Mouse (Mus musculus) large intestine, adult 2 months (tissue): ENCODE data around the gene Srm. TPM values are rescaled to one million over a fixed set of nuclear protein-coding genes. Genes with fewer than 3 reads are reported as not detected.
A peak's percentile ranks its signal among the peaks of the same experiment; 100 is the strongest.

Source experiments
- DNase-seq: peaks from one replicate; pipeline ENCODE4 v3.0.0-alpha.2; 2012; ENCODE audit warnings: low read depth, low spot score
- WGBS: fragments of 180-500 bp; shearing (Covaris S2); methylation state at CpG from one replicate; pipeline ENCODE4 v1.1.7; 2018; 5-methylcytosine and 5-hydroxymethylcytosine counted together
- polyA plus RNA-seq: library from polyadenylated mRNA; depleted of rRNA; stranded (reverse); fragments of >200 nt; gene quantifications from 2 replicates; pipeline ENCODE4 v1.2.3, GENCODE M21; 2012

Gene Srm
- polyA plus RNA-seq, 1 experiment = 69.9 TPM

DNA sequence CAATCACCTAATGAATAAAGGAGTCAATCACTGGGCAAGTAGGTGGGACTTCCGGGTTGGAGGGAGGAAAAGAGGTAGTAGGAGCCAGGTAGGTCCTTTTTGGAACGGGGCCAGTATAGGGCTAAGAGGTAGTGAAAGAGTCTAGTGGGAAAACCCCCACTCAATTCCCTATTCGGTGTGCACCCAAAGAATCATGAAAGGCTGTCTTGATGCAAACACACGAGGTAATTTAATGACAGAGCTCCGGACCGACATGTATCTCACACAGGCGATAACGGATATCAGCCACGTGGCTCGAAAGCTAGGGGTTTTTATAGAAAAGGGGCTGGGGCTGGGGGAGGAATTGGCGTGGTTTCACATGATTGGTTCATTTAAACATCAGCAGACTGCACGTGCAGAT lies 7.5 kb downstream of the Srm start:
- no peak for DNase-seq
- WGBS = 93% methylated on average over 12 of the region's 12 CpGs

DNA sequence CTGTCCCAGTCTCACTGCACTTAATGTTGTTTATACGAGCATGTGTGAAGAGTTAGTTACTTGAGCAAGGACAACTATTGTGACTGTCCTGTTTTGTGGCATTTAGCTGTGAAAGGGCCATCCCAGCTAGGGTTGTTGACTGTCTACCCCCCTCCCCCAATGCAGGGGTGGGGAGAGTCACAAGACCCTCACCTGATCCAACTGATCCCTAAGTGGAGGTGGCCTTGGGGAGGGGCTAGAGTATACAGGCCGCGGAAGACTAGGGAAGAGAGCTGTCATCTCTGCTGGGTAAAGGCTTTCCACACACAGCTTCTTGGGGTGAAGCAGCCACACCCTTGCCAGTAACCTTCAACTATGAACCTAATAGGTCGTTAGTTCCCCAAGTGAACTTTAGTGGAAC lies 9.0 kb downstream of the Srm start:
- 75% methylated on average over 4 of the region's 4 CpGs for WGBS
- no peak for DNase-seq

DNA sequence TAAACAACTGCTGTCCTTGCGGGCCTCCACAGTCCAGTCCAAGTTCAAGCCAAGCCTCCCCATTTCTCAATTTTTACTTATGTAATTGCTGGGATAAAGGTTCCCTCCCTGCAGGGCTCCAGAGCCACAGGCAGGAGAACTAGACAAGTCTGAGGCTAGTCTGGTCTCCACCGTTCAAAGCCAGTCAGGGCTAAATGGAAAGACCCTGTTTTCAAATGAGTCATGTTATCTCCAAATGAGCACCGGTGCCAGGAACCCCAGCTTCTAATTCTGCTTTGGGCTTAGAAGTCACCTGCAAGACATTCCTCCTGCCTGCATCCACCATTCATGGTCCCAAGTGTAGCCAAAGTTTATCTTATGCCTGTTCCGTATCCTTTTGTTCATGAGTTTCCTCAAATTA lies 10.6 kb downstream of the Srm start:
- 75% methylated on average over 4 of the region's 4 CpGs for WGBS
- DNase-seq = no peak

DNA sequence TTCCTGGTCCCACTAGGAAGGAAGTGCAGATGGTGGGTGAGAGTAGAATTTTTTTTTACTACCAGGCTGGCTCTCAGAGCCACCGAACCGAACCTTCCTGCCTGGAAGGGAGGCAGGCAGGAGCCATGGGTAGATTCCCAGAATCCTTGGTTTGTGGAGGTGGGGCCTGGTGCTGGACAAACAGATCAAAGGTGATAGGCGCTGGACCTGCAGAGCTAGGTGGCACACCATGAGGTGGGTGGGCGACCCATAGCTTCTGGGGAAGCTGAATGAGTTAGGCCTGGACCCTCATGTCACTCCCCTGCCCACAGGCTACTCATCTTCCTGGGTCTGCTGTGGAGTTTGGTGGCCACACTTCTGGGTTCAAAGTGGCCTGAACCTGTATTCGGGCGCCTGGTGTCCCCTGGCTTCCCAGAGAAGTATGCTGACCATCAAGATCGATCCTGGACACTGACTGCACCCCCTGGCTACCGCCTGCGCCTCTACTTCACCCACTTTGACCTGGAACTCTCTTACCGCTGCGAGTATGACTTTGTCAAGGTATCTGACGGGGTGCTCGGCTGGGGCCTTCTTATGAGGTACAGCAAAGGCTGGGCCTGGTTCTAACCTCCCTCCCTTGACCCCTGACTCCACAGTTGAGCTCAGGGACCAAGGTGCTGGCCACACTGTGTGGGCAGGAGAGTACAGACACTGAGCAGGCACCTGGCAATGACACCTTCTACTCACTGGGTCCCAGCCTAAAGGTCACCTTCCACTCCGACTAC lies 11.2 kb downstream of the Srm start, which contains the start of gene Masp2:
Masp2 (plus strand) TSS at position 198 of the 764 bp plus-strand sequence.
- 82% methylated on average over 14 of the region's 14 CpGs for WGBS
- no peak for DNase-seq

DNA sequence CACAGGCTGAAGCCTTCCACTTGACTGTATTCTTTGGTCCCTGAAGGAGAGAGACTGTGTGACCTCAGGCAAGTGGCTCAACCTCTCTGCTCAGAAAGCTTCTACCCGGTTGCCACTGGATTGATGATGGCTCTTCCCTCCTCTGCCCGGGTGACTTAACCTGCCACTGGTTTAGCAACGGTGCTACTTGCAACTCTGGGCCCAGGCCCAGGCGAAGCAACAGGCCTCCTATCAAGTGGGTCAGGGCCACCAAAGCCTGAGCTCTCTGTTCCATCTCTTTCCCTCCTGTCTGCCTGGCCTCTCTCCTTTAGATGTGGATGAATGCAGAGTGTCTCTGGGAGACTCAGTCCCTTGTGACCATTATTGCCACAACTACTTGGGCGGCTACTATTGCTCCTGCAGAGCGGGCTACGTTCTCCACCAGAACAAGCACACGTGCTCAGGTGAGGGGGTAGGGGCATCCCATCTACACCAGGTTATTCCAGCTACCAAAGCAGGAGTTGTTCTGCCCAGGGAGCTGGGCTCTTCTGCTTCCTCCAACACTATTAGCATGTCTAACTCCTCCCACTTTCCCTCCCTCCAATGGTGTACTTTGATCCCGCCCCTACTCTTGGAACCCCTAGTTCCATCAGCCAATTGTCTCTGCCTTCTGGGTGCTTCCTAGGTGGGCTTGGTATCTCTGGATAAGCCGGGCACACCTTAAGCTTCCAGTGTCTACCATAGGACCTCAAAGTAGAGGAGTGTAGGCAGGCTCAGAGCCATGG lies 12.3 kb downstream of the Srm start:
- WGBS = 72% methylated on average over 10 of the region's 10 CpGs
- DNase-seq = no peak

DNA sequence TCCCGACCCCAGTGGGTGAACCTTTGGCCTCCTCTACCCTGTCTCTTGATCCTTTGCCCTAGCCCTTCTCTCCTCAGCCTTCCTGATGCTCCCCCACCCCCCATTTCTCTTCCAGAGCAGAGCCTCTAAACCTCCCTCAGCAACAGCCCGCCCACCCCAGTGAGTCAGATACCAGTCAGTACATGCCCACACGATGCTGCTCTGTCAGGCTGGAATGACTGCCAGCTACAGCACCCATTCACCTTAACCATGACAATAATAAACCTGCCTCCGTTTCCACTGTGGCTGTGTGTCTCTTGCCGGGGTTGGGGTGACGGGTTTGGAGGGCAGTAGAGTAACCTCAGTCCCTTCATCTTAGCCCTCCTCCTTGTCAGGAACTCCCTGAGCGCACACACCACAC lies 12.8 kb downstream of the Srm start:
- DNase-seq = no peak
- 77% methylated on average over 7 of the region's 7 CpGs for WGBS

DNA sequence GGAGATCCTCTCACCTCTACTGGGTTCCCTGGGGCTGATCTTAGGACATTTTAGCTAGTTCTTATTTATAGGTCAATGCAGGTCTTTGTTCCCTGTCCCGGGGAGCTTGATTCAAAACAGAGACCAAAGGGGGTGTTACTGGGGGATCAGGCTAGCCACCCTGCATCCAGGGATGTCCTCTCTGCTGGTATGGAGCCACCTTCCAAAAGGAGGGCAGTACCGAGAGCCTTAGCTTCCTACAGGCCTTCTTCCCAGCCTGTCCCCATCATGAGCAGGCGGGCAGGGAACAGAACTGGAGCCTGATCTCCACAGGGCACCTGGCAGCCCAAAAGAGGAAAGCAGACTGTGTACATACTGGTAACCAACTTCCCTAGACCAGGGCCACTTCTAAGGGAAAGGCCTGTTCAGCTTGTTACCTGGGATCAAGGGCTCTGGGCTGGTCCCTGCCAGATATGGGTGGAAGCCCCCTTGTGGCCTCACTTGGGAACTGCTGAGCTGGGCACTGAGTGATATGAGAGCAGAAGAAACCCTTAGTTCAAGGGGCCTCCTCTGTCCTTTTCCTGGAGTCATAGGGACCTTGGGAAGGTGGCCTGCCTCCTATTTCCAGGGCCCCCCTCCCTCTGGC lies 13.3 kb downstream of the Srm start:
- 96% methylated on average over 3 of the region's 3 CpGs for WGBS
- no peak for DNase-seq

DNA sequence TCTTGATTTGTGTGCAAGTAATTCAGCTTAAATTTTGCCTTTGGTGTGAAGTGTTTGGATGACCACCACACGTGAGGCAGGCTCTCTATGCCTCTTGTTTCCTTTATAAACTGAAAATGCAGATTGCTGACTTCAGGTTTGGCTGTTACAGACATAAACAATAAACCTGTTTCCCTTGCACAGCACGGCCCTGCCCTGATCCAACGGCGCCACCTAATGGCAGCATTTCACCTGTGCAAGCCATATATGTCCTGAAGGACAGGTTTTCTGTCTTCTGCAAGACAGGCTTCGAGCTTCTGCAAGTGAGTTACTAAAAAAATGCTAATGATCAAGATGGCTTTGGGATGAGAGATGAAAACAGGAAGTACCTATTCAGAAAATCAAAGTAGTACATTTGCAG lies 16.5 kb downstream of the Srm start:
- no peak for DNase-seq
- WGBS = 10% methylated on average over 5 of the region's 5 CpGs

DNA sequence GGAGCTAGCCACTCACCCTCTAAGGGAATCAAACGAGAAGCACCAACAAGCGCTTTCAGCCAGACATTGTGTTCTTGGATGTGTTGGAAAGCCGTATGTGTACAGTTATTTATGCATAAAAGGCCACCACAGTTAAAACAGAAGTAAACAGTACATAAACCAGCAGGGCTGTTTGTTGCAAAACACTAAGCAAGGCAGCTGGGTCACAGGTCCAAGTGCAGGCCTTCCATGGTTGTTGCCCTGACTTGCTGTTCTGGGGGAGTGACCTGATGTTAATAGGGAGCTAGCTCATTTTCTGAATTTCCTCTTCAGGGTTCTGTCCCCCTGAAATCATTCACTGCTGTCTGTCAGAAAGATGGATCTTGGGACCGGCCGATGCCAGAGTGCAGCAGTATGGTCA lies 18.5 kb downstream of the Srm start:
- no peak for DNase-seq
- WGBS = 74% methylated on average over 5 of the region's 5 CpGs

DNA sequence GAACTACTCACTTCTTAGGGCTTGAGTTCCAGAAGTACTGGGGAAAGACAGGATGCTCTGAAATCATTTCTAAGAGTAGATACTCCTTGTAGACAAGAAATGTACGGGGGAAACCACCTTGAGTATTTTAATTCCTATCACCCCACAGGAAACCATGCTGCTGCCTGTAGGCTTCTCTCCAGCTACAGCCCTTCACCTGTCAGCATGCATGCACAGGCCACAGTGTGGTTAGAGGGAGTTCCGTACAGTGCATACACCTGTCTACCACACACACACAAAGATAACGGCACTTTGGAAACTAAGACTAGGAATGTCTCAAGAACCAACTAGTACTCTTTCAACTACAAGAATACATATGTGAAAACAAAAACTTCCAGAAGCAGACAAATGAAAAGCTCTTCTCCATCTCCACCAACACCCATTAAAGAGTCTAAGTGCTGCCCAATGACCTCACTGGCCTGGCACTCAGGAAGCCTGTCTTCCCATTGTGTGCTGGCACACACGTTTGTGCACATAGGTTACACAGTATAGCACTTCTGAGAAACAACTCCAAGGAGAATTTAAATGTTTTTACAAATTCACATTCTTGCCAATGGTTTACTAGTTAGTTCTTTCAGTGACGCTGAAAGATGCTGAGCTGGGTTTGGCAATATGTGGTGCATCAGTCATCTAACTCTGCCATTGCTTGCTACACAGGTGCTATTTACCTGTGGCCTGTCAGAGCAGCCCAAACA lies 19.5 kb downstream of the Srm start:
- WGBS = 57% methylated on average over 5 of the region's 5 CpGs
- DNase-seq = no peak

DNA sequence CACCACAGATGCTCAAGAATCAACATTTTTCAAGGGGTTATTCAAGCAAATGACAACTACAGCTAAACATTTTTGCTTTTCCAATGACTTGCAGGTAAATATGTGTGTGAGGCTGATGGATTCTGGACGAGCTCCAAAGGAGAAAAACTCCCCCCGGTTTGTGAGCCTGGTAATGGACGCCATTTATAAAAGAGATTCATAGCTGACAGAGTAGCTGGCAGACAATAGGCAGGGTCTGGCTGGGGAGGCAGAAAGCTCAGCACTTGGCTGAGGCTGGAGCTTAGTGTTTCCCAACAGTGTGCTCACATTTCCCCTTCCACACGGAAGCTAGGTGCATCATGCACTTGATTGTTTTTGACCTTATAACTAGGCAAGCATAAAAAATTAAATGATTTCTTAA lies 21.3 kb downstream of the Srm start:
- no peak for DNase-seq
- 65% methylated on average over 4 of the region's 4 CpGs for WGBS

DNA sequence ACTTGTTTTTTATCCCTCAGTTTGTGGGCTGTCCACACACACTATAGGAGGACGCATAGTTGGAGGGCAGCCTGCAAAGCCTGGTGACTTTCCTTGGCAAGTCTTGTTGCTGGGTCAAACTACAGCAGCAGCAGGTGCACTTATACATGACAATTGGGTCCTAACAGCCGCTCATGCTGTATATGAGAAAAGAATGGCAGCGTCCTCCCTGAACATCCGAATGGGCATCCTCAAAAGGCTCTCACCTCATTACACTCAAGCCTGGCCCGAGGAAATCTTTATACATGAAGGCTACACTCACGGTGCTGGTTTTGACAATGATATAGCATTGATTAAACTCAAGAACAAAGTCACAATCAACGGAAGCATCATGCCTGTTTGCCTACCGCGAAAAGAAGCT lies 22.4 kb downstream of the Srm start:
- WGBS = 86% methylated on average over 9 of the region's 9 CpGs
- no peak for DNase-seq

DNA sequence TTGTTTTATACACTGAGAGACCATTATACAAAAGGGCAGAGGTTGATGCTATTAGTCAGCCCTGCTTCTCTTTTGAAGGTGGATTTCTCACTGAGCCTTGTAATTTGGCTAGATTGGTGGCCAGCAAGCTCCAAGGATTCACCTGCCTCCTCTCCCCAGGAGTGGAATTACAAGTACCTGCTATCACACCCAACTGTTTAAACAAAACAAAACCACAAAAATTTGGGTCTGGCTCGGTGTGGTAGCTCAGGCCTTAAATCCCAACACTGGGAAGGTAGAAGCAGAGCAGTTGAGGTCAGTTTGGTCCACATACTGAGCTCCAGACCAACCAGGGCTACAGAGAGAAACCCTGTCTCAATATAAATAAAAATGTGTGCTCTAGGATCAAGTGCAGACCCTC lies 28.5 kb downstream of the Srm start:
- 33% methylated on average over 1 of the region's 1 CpGs for WGBS
- no peak for DNase-seq

DNA sequence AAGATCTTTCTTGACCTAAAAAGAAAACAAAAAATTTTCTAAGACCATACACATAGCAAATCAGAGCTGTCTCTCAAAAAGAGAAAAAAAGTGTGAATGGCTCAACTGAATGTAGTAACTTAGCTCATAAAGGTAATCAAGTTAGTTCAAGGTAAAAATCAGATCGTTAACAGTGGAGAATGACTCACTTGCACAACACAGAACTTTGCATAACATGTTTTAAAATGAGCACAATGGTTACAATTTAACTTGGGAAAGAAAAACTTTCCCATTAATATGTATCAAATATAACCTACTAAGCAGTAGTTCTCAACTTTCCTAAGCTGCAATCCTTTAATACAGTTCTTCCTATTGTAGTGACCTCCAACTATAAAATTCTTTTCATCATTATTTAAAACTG lies 29.4 kb downstream of the Srm start:
- DNase-seq = no peak
- WGBS = 36% methylated on average over 1 of the region's 1 CpGs

DNA sequence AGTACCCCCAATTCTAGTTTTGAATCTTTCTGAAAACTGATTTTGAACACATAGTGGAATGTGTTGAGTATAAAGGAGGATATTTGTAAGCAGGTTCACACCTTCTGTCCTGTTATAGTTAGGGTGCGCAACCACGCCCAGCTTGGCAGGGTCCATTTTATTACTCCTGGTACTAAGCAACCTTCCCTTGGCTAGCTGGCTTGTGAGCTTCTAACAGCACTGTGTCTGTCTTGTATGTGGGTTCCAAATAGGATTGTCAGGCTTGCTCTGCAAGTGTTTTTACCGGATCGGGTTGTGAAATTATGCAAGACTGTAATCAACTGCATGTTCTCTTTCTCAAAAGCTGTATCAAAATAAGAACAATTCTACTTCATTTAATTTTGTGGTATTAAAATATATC lies 31.2 kb downstream of the Srm start:
- DNase-seq = peak; percentile 58

DNA sequence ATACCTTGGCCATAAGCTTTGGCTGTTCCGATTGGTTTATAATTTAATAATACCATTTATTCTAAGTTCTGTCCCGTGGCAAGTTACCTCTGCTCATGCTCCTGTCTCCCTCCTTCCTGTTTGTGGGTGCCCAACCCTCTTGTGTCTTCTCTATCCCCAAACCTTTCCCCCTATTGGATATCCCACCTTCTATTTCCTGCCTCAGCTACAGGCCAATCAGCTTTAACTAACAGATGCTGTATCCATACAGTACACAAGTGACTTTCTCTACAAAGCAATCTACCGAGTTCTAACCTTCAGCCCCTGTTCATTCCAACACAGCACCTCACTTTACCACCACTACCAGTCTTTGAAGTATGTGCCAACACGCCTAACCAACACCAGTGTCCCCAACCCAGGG lies 32.3 kb downstream of the Srm start:
- no peak for DNase-seq
- 44% methylated on average over 4 of the region's 4 CpGs for WGBS

More for the DNA sequence above, 31.2 kb downstream of the Srm start:
- 41% methylated on average over 4 of the region's 4 CpGs for WGBS

DNA sequence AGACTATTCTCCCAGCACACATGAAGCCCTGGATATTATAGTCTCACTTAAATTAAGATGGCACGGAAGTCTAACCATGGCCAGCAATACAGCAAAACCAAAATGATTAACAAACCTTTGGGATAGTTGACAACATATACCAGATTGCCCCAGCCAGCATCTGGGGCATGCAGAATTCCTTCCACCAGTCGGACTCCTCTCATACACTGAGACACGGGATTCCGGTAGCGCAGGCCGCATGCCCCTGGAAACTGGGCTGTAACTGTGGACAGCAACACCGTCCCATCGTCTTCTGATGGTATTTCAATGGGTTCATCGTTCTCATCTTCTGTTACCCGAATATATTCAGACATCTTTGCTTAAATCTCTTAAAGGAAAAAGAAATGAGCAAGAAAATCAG lies 33.7 kb downstream of the Srm start:
- WGBS = 57% methylated on average over 10 of the region's 10 CpGs
- no peak for DNase-seq

DNA sequence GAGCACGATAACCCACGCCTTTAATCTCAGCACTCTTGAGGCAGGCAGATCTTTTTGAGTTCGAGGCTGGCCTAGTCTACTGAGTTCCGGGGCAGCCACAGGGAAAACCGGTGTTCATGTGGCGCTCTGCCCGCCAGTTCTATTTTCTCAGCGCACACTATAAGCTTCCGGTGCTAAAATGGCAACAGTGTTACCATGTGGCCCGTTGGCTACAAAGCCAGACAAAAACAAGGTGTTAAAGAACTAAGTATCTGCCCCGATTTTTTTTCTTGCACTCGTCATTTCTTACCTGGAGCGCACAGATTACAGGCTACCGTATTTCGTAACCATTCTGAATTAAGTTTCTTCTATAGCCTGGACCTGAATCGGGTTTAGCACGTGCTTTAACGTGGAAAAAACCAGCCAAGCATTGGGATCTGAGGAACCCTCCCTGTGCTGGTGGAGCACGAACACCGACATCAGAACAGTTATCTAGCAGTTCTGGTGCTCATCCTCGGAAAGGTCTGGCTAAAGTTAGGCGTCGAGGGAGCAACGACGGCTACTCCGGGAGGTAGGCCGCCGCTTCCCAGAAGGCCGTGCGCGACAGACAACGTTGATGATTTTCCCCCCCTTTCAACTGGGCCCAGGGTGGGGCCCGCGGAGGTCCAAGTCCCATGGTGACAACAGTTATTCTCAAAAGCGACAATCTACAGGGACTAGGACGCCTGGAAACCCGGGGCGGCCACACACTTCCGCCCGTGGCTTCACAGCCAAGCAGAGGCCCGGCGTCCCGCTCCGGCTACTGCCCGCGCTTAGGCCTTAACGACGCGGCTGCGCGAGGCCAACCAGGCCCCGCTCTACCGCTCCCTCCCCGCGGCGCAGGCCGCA lies 34.7 kb downstream of the Srm start:
- DNase-seq = no peak
- WGBS = 1% methylated on average over 57 of the region's 57 CpGs

DNA sequence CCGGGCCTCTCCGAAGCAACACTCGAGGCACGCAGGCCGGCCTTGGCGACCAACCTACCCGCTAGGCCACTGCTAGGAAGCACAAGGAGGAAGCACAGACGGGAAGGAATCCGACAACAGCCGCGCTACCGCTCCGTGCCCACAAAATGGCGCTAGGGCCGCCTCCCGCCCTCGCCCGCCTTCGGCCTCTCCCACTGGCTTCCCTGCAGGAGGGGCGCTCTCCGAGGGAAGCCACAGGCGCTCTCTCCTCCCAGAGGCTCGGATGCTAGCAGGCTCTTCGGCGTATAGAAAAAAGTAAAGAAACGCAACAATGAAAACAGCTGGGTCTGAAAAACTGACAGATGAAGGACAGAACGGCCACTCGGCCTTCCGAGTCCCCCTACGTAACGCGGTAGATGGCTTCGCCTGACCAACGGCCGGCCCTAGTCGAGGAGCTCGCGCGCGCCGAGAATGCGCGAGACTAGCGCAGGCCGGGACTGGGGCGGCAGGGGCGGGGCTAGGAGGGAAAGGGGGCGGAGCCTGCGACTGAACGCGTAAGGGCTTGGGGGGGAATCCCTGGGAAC lies 35.4 kb downstream of the Srm start, which contains the start of gene Tardbp:
Tardbp (minus strand) TSS at position 397 of the 563 bp plus-strand sequence.
- WGBS = under 1% methylated on average over 51 of the region's 51 CpGs
- DNase-seq = peak; percentile 72
